Mouse (Mus musculus) skeletal muscle tissue, adult 2 months (tissue): ENCODE measurements around the gene Oprl1.

Source experiments
- DNase-seq: peaks from one replicate; pipeline ENCODE4 v3.0.0-alpha.2; 2012; ENCODE audit warnings: low read depth, low spot score

The Oprl1 gene

GRCm38 (mm10) chr2:181764600-181764999 is 49.8 kb downstream of the Oprl1 start:
- DNase-seq = no peak

GRCm38 (mm10) chr2:181765251-181765650 is 50.4 kb downstream of the Oprl1 start:
- no peak for DNase-seq

GRCm38 (mm10) chr2:181766672-181767557 is 52.1 kb downstream of the Oprl1 start:
- DNase-seq = no peak

GRCm38 (mm10) chr2:181768451-181768850 is 53.6 kb downstream of the Oprl1 start:
- no peak for DNase-seq

GRCm38 (mm10) chr2:181769397-181769796 is 54.6 kb downstream of the Oprl1 start:
- DNase-seq = no peak
